Mouse (Mus musculus) MEL (cell line): ENCODE measurements at regions not wholly inside any gene's neighbourhood (a gene's known extent, or its start where the extent isn't known, plus 50 kb on each side); places are given as distances from the start of the nearest gene placed in this dataset.

ENCODE experiments used
- DNase-seq: peaks from one replicate; pipeline ENCODE4 v3.0.0; 2011; ENCODE audit warnings: low read depth, low spot score
- H3K27ac ChIP-seq: 2 replicates; pipeline ENCODE4 v1.5.1; 2012; ENCODE audit warnings: low read depth, mild to moderate bottlenecking, control low read depth, low read length, moderate library complexity; ENCODE audit not compliant: control insufficient read depth
- H3K27me3 ChIP-seq, 2 experiments: fragments of 150-350 bp in 1 of 2; sonication (generic) in 1 of 2; 2 replicates each; pipeline ENCODE4 v1.6.1; 2012; ENCODE audit warnings: low read length in 2 of 2, mild to moderate bottlenecking in 2 of 2, improper control_type of control experiment in 1 of 2, moderate library complexity in 1 of 2; ENCODE audit not compliant: insufficient read depth in 2 of 2, control insufficient read depth in 1 of 2
- H3K36me3 ChIP-seq, 2 experiments: 2 replicates each; pipeline ENCODE4 v1.6.1; 2012 to 2014; ENCODE audit warnings: low read length in 2 of 2, improper control_type of control experiment in 1 of 2, inconsistent platforms in 1 of 2, mild to moderate bottlenecking in 1 of 2; ENCODE audit not compliant: insufficient read depth in 2 of 2, control insufficient read depth in 1 of 2
- H3K4me1 ChIP-seq, 2 experiments: fragments of 150-350 bp in 1 of 2; sonication (generic) in 1 of 2; 2 replicates each; pipeline ENCODE4 v1.6.1; 2012; ENCODE audit warnings: low read length in 2 of 2, improper control_type of control experiment in 1 of 2, mild to moderate bottlenecking in 1 of 2; ENCODE audit not compliant: insufficient read depth in 2 of 2, control insufficient read depth in 1 of 2
- H3K4me3 ChIP-seq, 2 experiments: fragments of 150-350 bp in 1 of 2; sonication (generic) in 1 of 2; 2 replicates each; pipeline ENCODE4 v1.5.1; 2012; ENCODE audit warnings: low read depth in 2 of 2, low read length in 2 of 2, mild to moderate bottlenecking in 2 of 2, moderate library complexity in 2 of 2, control low read depth in 1 of 2, improper control_type of control experiment in 1 of 2; ENCODE audit not compliant: control insufficient read depth in 1 of 2, insufficient read depth in 1 of 2
- H3K79me2 ChIP-seq: 2 replicates; pipeline ENCODE4 v1.6.1; 2012; ENCODE audit warnings: mild to moderate bottlenecking, low read length, moderate library complexity; ENCODE audit not compliant: control insufficient read depth, poor library complexity, insufficient read depth
- H3K9ac ChIP-seq: 2 replicates; pipeline ENCODE4 v1.6.1; 2012; ENCODE audit warnings: low read depth, mild to moderate bottlenecking, control low read depth, low read length, moderate library complexity; ENCODE audit not compliant: control insufficient read depth, poor library complexity, severe bottlenecking
- H3K9me3 ChIP-seq: fragments of 150-350 bp; sonication (generic); replicated peaks from 2 replicates; pipeline ENCODE4 v1.6.1; 2012; ENCODE audit warnings: mild to moderate bottlenecking, low read length, improper control_type of control experiment, moderate library complexity; ENCODE audit not compliant: insufficient read depth
- BHLHE40 ChIP-seq: IDR thresholded peaks from 2 replicates; pipeline ENCODE4 v1.6.1; 2012; ENCODE audit warnings: low read depth, mild to moderate bottlenecking, inconsistent platforms, low read length, improper control_type of control experiment, borderline replicate concordance
- E2F4 ChIP-seq: IDR thresholded peaks from 2 replicates; pipeline ENCODE4 v1.6.1; 2011; ENCODE audit warnings: low read depth, low read length, improper control_type of control experiment, borderline replicate concordance
- ETS1 ChIP-seq: IDR thresholded peaks from 2 replicates; pipeline ENCODE4 v1.6.1; 2012; ENCODE audit warnings: low read depth, mild to moderate bottlenecking, inconsistent platforms, low read length, improper control_type of control experiment, moderate library complexity
- GATA1 ChIP-seq: IDR thresholded peaks from 2 replicates; pipeline ENCODE4 v1.6.1; 2011; ENCODE audit warnings: low read depth, low read length, improper control_type of control experiment
- MAFK ChIP-seq: IDR thresholded peaks from 2 replicates; pipeline ENCODE4 v1.6.1; 2011; ENCODE audit warnings: low read depth, mild to moderate bottlenecking, low read length, improper control_type of control experiment, borderline replicate concordance
- MAX ChIP-seq: IDR thresholded peaks from 2 replicates; pipeline ENCODE4 v1.6.1; 2011; ENCODE audit warnings: low read length, improper control_type of control experiment
- MXI1 ChIP-seq: IDR thresholded peaks from 2 replicates; pipeline ENCODE4 v1.6.1; 2011; ENCODE audit warnings: mild to moderate bottlenecking, low read depth, low read length, improper control_type of control experiment
- MYB ChIP-seq: IDR thresholded peaks from 2 replicates; pipeline ENCODE4 v1.6.1; 2011; ENCODE audit warnings: mild to moderate bottlenecking, low read depth, low read length, improper control_type of control experiment
- NELFE ChIP-seq: IDR thresholded peaks from 2 replicates; pipeline ENCODE4 v1.6.1; 2011; ENCODE audit warnings: low read depth, low read length, improper control_type of control experiment
- POLR2A ChIP-seq, 2 experiments: IDR thresholded peaks; 2 replicates each; pipeline ENCODE4 v1.6.1; 2011 to 2012; ENCODE audit warnings: low read length in 2 of 2, mild to moderate bottlenecking in 2 of 2, control low read depth in 1 of 2, improper control_type of control experiment in 1 of 2, low read depth in 1 of 2, moderate library complexity in 1 of 2; ENCODE audit not compliant: control insufficient read depth in 1 of 2, insufficient read depth in 1 of 2, poor library complexity in 1 of 2
- POLR2AphosphoS2 ChIP-seq: IDR thresholded peaks from 2 replicates; pipeline ENCODE4 v1.6.1; 2011; ENCODE audit warnings: low read length, improper control_type of control experiment
- POLR2AphosphoS5 ChIP-seq: IDR thresholded peaks from 2 replicates; pipeline ENCODE4 v1.6.1; 2012; ENCODE audit warnings: low read depth, borderline replicate concordance, mild to moderate bottlenecking, inconsistent platforms, low read length, moderate library complexity, mixed read lengths
- RAD21 ChIP-seq: IDR thresholded peaks from 2 replicates; pipeline ENCODE4 v1.6.1; 2011; ENCODE audit warnings: mild to moderate bottlenecking, low read depth, low read length, improper control_type of control experiment
- RCOR1 ChIP-seq: IDR thresholded peaks from 2 replicates; pipeline ENCODE4 v1.6.1; 2012; ENCODE audit warnings: low read depth, mild to moderate bottlenecking, inconsistent platforms, low read length, improper control_type of control experiment
- UBTF ChIP-seq: IDR thresholded peaks from 2 replicates; pipeline ENCODE4 v1.6.1; 2012; ENCODE audit warnings: low read depth, mild to moderate bottlenecking, inconsistent platforms, low read length, improper control_type of control experiment, moderate library complexity, borderline replicate concordance; ENCODE audit not compliant: insufficient read depth
- ZC3H11A ChIP-seq: IDR thresholded peaks from 2 replicates; pipeline ENCODE4 v1.6.1; 2012; ENCODE audit warnings: low read depth, mild to moderate bottlenecking, inconsistent platforms, low read length, improper control_type of control experiment
- ZNF384 ChIP-seq: IDR thresholded peaks from 2 replicates; pipeline ENCODE4 v1.6.1; 2012; ENCODE audit warnings: low read depth, mild to moderate bottlenecking, inconsistent platforms, low read length, improper control_type of control experiment

- no peak overlapping the region for H3K27ac ChIP-seq
- H3K9me3 ChIP-seq = no peaks in the 10 kb centered on the region
- no peaks in the 10 kb centered on the region for H3K36me3 ChIP-seq
- H3K4me1 ChIP-seq = no peaks in the 10 kb centered on the region
- no peaks in the 10 kb centered on the region for H3K79me2 ChIP-seq
- no peak overlapping the region for H3K9ac ChIP-seq
- TF ChIP-seq NELFE (no peak), MAX (no peak), MXI1 (no peak), RAD21 (no peak), E2F4 (no peak), MYB (no peak), MAFK (no peak), ZNF384 (no peak), POLR2AphosphoS5 (no peak), BHLHE40 (no peak), POLR2A (IDR thresholded peaks at IDR 0.05; ENCODE audit: control insufficient read depth in 1 of 2, insufficient read depth in 1 of 2, low read depth in 1 of 2, low read length in 2 of 2, poor library complexity in 1 of 2) (no peak), ZC3H11A (no peak), RCOR1 (no peak), ETS1 (no peak)
- TF ChIP-seq, all 39 proteins: peak for 0
- DNase-seq = no peak
- H3K27me3 ChIP-seq = no peaks in the 10 kb centered on the region
- no peak overlapping the region for H3K4me3 ChIP-seq
Measured at GRCm38 (mm10) chr4:64945547-64945946, 178.4 kb upstream of the Pappa start.

- Histone ChIP-seq H3K27me3 (no peaks in the 10 kb centered on the region), H3K4me3 (no peak overlapping the region), H3K36me3 (no peaks in the 10 kb centered on the region), H3K9me3 (no peaks in the 10 kb centered on the region), H3K9ac (no peak overlapping the region), H3K27ac (no peak overlapping the region), H3K4me1 (no peaks in the 10 kb centered on the region), H3K79me2 (no peaks in the 10 kb centered on the region)
- TF ChIP-seq POLR2AphosphoS2 (no peak), MAFK (no peak), UBTF (no peak)
- no peak for DNase-seq
Measured at GRCm38 (mm10) chr4:64952651-64953050, 171.3 kb upstream of the Pappa start.

GRCm38 (mm10) chr4:64958843-64959242, 165.1 kb upstream of the Pappa start:
- Histone ChIP-seq H3K79me2 (no peaks in the 10 kb centered on the region), H3K4me1 (no peaks in the 10 kb centered on the region), H3K4me3 (no peak overlapping the region)
- TF ChIP-seq ZC3H11A (no peak), MAX (no peak), MAFK (no peak), UBTF (no peak), ZNF384 (no peak), POLR2AphosphoS5 (no peak), GATA1 (no peak), RAD21 (no peak), ETS1 (no peak)
- TF ChIP-seq, all 39 proteins: peak for 0
- H3K27me3 ChIP-seq = no peaks in the 10 kb centered on the region
- H3K9ac ChIP-seq = no peak overlapping the region
- no peaks in the 10 kb centered on the region for H3K36me3 ChIP-seq
- H3K27ac ChIP-seq = no peak overlapping the region
- H3K9me3 ChIP-seq = no peaks in the 10 kb centered on the region
- DNase-seq = no peak
